Mouse (Mus musculus) erythroblast, embryonic 14.5 days (primary cell): Measurements from ENCODE around the gene Nfix.

Experiments
- GATA1 ChIP-seq: IDR thresholded peaks from 2 replicates; pipeline ENCODE4 v1.6.1; 2012; ENCODE audit warnings: low read length, inconsistent platforms, mixed read lengths
- TAL1 ChIP-seq: IDR thresholded peaks from 3 replicates; pipeline ENCODE4 v1.6.1; 2012; ENCODE audit warnings: low read length, inconsistent platforms, mixed read lengths

- no peak for TF ChIP-seq GATA1
- no peak for TF ChIP-seq TAL1
Measured at GRCm38 (mm10) chr8:84661458-84661871, 138.7 kb downstream of the Nfix start.
